Mouse (Mus musculus) heart, postnatal 0 days (tissue): ENCODE results near the gene Rgs7bp. TPM values are rescaled to one million over a fixed set of nuclear protein-coding genes. Genes with fewer than 3 reads are reported as not detected.
A peak's percentile ranks its signal among the peaks of the same experiment; 100 is the strongest.

ENCODE experiments used
- ATAC-seq: fragments of 200-750 bp; cut with Nextera tagmentation; 2 replicates; pipeline ENCODE4 v1.8.0; 2017; ENCODE audit warnings: low read depth, moderate number of reproducible peaks, moderate library complexity; ENCODE audit not compliant: insufficient read depth
- DNase-seq: peaks from one replicate; pipeline ENCODE4 v3.0.0-alpha.2; 2016; ENCODE audit warnings: low spot score
- H3K27ac ChIP-seq: fragments of 300-500 bp; sonication (generic); 2 replicates; pipeline ENCODE4 v1.5.1; 2014; ENCODE audit warnings: low read depth, mild to moderate bottlenecking
- H3K27me3 ChIP-seq: fragments of 300-500 bp; sonication (generic); 2 replicates; pipeline ENCODE4 v1.6.1; 2014; ENCODE audit warnings: low read length, mixed read lengths; ENCODE audit not compliant: control insufficient read depth, insufficient read depth
- H3K36me3 ChIP-seq: fragments of 300-500 bp; sonication (generic); replicated peaks from 2 replicates; pipeline ENCODE4 v1.6.1; 2014; ENCODE audit warnings: low read length, mixed read lengths; ENCODE audit not compliant: control insufficient read depth, insufficient read depth
- H3K4me1 ChIP-seq: fragments of 300-500 bp; sonication (generic); 2 replicates; pipeline ENCODE4 v1.6.1; 2014; ENCODE audit warnings: antibody characterized with exemption; ENCODE audit not compliant: control insufficient read depth, insufficient read depth
- H3K4me2 ChIP-seq: fragments of 300-500 bp; sonication (generic); 2 replicates; pipeline ENCODE4 v1.6.1; 2014; ENCODE audit warnings: low read depth, mild to moderate bottlenecking, low read length, moderate library complexity
- H3K4me3 ChIP-seq: fragments of 300-500 bp; sonication (generic); 2 replicates; pipeline ENCODE4 v1.5.1; 2014; ENCODE audit warnings: low read depth, low read length
- H3K9ac ChIP-seq: fragments of 300-500 bp; sonication (generic); replicated peaks from 2 replicates; pipeline ENCODE4 v1.6.1; 2014; ENCODE audit warnings: low read depth, low read length, mixed read lengths
- H3K9me3 ChIP-seq: fragments of 300-500 bp; sonication (generic); replicated peaks from 2 replicates; pipeline ENCODE4 v1.6.1; 2016; ENCODE audit warnings: low read length; ENCODE audit not compliant: control insufficient read depth
- CTCF ChIP-seq: IDR thresholded peaks from 2 replicates; pipeline ENCODE4 v1.5.1; 2016; ENCODE audit warnings: antibody characterized with exemption, control low read depth, low read depth
- EP300 ChIP-seq: IDR thresholded peaks from 2 replicates; pipeline ENCODE4 v1.6.1; 2016; ENCODE audit warnings: antibody characterized with exemption, low read depth
- WGBS: fragments of 180-500 bp; shearing (Covaris S2); extraction: QIAGEN DNeasy Blood & Tissue Kit; methylation state at CpG from one replicate; pipeline ENCODE4 v1.1.7; 2014; 5-methylcytosine and 5-hydroxymethylcytosine counted together
- polyA plus RNA-seq: library from polyadenylated mRNA; unstranded; fragments of >200 nt; fragmentation: Nextera tagmentation; extraction: Ambion mirVana; gene quantifications from 2 replicates; pipeline ENCODE4 v1.2.1, GENCODE M21; 2015
- total RNA-seq: library from RNA; depleted of rRNA; stranded (reverse); fragments of >200 nt; gene quantifications from 2 replicates; pipeline ENCODE4 v1.2.3, GENCODE M21; 2014; ENCODE audit warnings: low replicate concordance

The Rgs7bp gene
- total and polyA plus RNA-seq, 2 experiments from 2014 or later = 1.8 to 2.7 TPM

DNA sequence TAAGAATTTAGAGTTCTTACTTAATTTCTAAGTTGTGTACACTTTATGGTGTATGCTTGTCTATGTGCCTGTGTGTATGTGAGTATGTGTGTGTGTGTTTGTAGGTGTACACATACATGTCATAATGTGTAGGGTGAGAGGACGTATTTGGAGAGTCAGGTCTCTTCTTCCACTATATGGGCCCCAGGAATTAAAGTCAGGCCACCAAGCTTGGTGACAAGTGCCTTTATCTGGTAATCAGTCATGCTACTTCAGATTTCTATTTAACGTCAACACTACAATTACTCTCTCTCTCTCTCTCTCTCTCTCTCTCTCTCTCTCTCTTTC is 51.9 kb downstream of the Rgs7bp start:
- TF ChIP-seq CTCF (no peak), EP300 (no peak)
- H3K4me3 ChIP-seq = no peak overlapping the region
- no peaks in the 10 kb centered on the region for H3K9me3 ChIP-seq
- no peaks in the 10 kb centered on the region for H3K36me3 ChIP-seq
- 64% methylated on average over 2 of the region's 2 CpGs for WGBS
- H3K9ac ChIP-seq = no peak overlapping the region
- no peak for ATAC-seq
- no peaks in the 10 kb centered on the region for H3K27me3 ChIP-seq
- no peaks in the 10 kb centered on the region for H3K4me1 ChIP-seq
- H3K27ac ChIP-seq = 0 out of 2 replicates have a peak overlapping the region, but pooled peaks have one; percentile 30
- no peak for DNase-seq
- no peak overlapping the region for H3K4me2 ChIP-seq

DNA sequence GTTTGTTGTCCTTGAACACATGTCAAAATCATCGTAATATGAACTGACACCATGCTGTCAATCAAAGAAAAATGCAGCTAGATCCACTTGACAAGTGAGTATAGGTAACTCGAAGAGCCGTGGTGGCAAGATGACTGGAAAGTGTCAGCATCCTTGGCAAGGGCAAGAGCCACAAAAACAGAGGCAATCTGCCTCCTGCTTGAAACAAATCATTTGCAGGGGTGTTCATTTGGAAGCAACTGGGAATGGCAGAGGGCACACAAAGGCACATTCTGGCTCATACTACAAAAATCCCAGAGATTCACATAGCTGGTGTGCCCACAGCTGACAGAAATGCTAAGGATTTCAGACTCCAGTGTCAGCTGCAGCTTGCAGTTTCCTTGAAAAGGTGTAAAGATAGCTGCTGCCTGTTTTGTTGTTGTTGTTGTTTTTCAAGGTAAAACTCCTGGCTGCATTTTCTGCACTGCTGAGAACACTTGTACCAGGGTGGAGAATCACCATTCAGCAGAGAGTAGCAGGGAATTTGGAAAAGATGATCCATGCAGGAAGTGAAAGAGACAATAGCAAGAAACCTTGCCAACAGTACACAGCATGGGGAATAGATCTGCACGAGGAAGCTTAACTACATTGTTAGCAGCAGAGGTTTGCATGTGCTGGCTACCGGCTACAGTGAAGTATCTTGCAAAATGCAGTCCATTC is 52.4 kb downstream of the Rgs7bp start:
- Histone ChIP-seq H3K9ac (no peak overlapping the region), H3K27me3 (no peaks in the 10 kb centered on the region), H3K36me3 (no peaks in the 10 kb centered on the region), H3K27ac (0 out of 2 replicates have a peak overlapping the region, but pooled peaks have one; percentile 30), H3K4me3 (no peak overlapping the region), H3K4me1 (no peaks in the 10 kb centered on the region), H3K4me2 (no peak overlapping the region), H3K9me3 (no peaks in the 10 kb centered on the region)
- no peak for DNase-seq
- TF ChIP-seq EP300 (no peak), CTCF (no peak)
- 60% methylated on average over 5 of the region's 5 CpGs for WGBS
- ATAC-seq = no peak

GRCm38 (mm10) chr13:105001714-105002113 is 53.0 kb downstream of the Rgs7bp start:
- TF ChIP-seq CTCF = no peak
- no peak for TF ChIP-seq EP300
- Histone ChIP-seq H3K27ac (no peak overlapping the region), H3K36me3 (no peaks in the 10 kb centered on the region), H3K4me1 (no peaks in the 10 kb centered on the region), H3K27me3 (no peaks in the 10 kb centered on the region), H3K9ac (no peak overlapping the region), H3K4me3 (no peak overlapping the region), H3K4me2 (no peak overlapping the region), H3K9me3 (no peaks in the 10 kb centered on the region)
- 56% methylated on average over 2 of the region's 2 CpGs for WGBS
- ATAC-seq (no peak), DNase-seq (no peak)

- TF ChIP-seq CTCF = no peak
- no peak for TF ChIP-seq EP300
- no peak for ATAC-seq
- Histone ChIP-seq H3K27ac (no peak overlapping the region), H3K9me3 (no peaks in the 10 kb centered on the region), H3K27me3 (no peaks in the 10 kb centered on the region), H3K4me3 (no peak overlapping the region), H3K4me2 (no peak overlapping the region), H3K9ac (no peak overlapping the region), H3K4me1 (no peaks in the 10 kb centered on the region), H3K36me3 (no peaks in the 10 kb centered on the region)
- no peak for DNase-seq
- 43% methylated on average over 7 of the region's 7 CpGs for WGBS
These were observed 65.9 kb downstream of the Rgs7bp start for GRCm38 (mm10) chr13:104988811-104989258.

- Histone ChIP-seq H3K27me3 (no peaks in the 10 kb centered on the region), H3K4me1 (no peaks in the 10 kb centered on the region), H3K9me3 (no peaks in the 10 kb centered on the region), H3K4me3 (no peak overlapping the region), H3K4me2 (no peak overlapping the region), H3K36me3 (no peaks in the 10 kb centered on the region), H3K27ac (no peak overlapping the region), H3K9ac (no peak overlapping the region)
- 84% methylated on average over 13 of the region's 13 CpGs for WGBS
- TF ChIP-seq CTCF (no peak), EP300 (no peak)
- ATAC-seq (no peak), DNase-seq (no peak)
These were observed 66.7 kb downstream of the Rgs7bp start for GRCm38 (mm10) chr13:104988009-104988540.
